Mouse (Mus musculus) stomach, postnatal 0 days (tissue): ENCODE results near the gene Fam69a.

ENCODE experiments used
- CTCF ChIP-seq: IDR thresholded peaks from 2 replicates; pipeline ENCODE4 v1.5.1; 2016; ENCODE audit warnings: antibody characterized with exemption, low read depth, mild to moderate bottlenecking, moderate library complexity
- EP300 ChIP-seq: optimal IDR thresholded peaks from 2 replicates; pipeline ENCODE3; 2016; ENCODE audit warnings: antibody characterized with exemption

DNA sequence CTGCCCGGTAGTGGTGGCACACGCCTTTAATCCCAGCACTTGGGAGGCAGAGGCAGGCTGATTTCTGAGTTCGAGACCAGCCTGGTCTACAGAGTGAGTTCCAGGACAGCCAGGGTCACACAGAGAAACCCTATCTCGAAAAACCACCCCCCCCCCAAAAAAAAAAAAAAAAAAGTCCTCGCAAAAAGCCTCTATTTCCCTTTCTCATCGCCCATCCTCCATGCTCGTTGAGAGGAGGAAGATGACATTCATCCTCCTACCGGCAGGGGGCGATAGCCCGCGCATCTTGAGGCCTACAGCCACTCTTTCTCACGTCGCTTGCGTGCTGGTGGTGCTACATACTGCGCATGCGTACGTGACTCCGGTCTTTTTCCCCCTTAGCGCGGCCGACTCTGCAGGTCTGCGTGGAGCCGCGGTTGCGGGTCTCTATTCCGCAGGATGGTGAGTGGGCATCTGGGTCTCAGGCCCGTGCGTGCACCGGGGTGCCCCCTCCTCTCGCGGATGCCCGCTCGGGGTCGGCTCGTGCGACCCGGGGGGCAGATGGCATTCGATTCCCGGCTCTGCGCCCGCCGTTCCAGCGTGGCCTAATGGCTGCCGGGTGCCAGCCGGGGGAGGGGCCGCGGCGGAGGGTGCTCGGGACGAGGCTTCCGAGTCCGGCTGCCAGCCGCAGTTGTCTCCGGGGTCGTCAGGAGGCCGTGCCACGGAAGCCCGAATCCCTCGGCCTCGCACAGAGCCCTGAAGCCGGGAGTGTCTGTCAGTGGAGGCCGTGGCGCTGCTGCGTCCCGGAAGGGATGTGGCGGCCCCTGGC is 86.5 kb downstream of the Fam69a start, which contains the start of gene Rpl5:
- TF ChIP-seq CTCF (peak; percentile 97), EP300 (no peak)
